Mouse (Mus musculus): Measurements from ENCODE around the gene Ikbke.
A peak's percentile ranks its signal among the peaks of the same experiment; 100 is the strongest.

The Ikbke gene

GRCm38 (mm10) chr1:131238931-131239381 is 40.5 kb downstream of the Ikbke start:
- peak; percentile 74 for DNase-seq (ENCODE audit: low spot score)

DNA sequence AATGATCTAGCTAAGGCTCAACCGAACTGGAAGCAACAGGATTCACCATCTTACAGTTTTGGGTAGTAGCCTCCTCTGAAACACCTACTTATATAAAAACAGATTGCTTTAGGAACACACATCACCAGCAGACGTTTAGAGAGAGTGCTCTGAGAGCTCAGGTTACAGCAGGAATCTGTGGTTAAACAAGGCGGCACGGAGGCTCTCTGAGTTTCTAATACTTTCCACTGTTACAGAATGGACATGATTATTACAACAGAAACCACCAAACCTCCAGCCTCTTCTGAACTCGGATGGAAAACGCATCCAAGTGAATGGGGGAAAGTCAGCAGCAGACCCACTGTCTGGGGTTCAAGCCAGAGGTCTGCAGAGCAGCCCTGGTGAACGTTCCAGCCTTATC is 43.3 kb downstream of the Ikbke start:
- DNase-seq (ENCODE audit: low spot score), result no peak

DNA sequence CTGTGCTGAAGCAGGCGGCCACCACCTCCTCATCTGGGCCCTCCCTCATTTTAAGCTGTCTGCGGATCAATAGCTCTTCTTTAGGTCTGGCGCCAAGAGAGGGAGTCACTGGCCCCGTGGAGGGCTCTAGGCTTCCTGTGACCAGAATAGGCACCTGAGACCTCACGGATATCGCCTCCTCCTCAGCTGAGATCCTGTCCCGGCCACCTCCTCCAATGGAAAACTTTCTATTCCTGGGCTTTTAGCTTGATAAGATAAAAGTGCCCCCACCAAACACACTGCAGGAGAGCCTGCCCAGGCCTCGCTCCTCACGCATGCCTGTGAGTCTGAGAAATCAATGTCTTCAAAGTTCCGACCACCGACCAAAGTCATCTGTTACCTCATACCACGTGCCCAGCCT is 45.9 kb downstream of the Ikbke start:
- DNase-seq (ENCODE audit: low spot score), result no peak

DNA sequence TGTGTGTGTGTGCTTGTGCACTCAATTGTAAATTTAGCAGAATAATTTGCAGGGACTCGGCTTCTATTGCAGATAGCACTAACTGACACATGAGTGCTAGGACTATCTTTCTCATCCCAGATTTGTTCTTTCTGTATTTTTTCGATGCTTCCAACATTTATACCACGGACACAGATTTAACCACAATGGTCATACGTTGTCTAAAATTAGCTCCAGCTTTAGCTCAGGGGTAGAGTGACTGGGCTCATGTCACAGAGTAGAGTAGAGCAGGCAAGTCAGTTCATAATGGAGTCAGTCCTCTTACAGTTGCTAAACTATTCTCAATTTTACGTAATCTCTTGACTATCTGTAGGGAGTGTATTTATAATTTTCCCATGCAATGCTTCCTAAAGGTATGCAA is 50.7 kb downstream of the Ikbke start:
- no peak for DNase-seq (ENCODE audit: low spot score)

GRCm38 (mm10) chr1:131228225-131228624 is 51.2 kb downstream of the Ikbke start:
- DNase-seq (ENCODE audit: low spot score), result no peak

- no peak for DNase-seq (ENCODE audit: low spot score)
Observed at GRCm38 (mm10) chr1:131224848-131225471, 54.4 kb downstream of the Ikbke start.

DNA sequence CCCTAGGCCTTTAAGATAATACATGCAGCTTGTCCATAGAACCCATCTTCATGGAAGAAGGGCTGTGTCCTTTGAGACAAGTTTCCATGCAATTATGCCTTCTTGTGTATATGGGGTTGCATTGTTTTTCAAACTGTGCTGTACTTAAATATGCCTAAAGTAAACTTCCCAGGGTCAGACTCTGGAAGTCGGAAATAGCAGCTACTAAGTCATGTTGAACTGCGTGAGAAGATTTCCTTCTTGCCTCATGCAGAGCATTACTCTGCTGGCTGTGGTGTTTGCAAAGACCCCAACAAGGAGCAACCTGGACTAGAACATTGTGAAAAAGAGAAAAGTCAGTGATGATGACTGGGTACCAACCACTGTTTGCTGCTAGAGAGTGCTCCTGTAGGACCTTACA is 56.1 kb downstream of the Ikbke start:
- no peak for DNase-seq (ENCODE audit: low spot score)

- no peak for DNase-seq (ENCODE audit: low spot score)
Observed at GRCm38 (mm10) chr1:131221822-131222590, 57.4 kb downstream of the Ikbke start.

DNA sequence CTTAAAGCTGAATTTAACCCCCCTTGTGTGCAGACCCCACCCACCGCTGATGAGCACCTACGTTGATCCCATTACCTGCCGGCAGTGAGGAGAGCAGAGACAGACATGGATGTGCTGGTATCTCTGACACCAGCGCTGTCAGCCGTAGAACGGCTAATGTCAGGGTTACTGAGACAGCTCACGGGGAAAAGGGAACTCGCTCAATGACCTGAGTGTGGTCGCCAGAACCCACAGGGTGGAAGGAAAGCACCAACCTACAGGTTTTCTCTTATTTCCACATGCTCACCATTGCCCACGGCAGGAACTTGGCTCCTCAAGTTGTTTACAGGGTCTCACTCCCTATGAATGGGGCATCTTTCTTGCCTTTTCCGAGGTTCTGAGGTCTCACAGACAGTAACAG is 60.5 kb downstream of the Ikbke start:
- no peak for DNase-seq (ENCODE audit: low spot score)

DNA sequence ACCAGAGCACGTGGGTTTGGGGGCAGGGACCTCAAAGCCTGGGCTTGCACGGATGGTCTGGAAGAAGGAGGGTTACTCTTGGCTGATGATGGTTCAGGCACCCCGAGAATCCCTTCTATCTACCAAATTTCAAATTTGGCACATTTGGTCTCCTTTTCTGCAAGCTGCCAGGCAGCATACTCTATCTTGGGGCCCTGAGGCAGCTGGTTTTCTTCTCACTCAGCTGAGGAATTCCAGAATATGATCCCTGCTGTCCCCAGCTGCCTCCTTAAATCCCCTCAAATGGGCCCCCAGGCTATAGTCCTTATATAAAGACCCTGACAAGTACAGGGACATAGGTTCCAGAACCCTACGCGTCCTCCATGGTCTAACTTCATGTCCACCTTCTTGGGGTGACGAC is 66.0 kb downstream of the Ikbke start:
- DNase-seq (ENCODE audit: low spot score), result no peak

GRCm38 (mm10) chr1:131212956-131213355 is 66.5 kb downstream of the Ikbke start:
- DNase-seq (ENCODE audit: low spot score), result no peak

- no peak for DNase-seq (ENCODE audit: low spot score)
Observed at GRCm38 (mm10) chr1:131211655-131212054, 67.8 kb downstream of the Ikbke start.

DNA sequence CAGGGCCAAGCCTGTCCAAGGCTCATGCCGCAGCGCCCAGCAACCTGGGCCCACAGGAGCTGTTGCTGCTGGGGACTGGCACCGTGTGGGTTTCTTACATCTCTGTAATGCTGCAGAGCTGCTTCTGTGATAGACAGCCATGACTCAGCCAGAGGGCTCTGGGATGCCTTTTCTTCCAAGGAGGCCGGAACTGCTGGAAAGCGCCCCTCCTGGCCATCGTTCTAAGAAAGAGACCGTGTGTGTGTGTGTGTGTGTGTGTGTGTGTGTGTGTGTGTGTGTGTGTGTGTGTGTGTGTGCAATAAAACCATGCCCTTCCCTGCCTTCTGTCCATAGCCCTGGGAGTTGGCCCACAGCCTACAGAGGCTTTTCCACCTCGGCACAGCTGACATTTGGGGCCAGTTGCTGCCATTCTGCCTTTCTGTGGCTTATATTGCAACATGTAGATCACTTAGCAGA is 69.4 kb downstream of the Ikbke start:
- no peak for DNase-seq (ENCODE audit: low spot score)

- no peak for DNase-seq (ENCODE audit: low spot score)
Observed at GRCm38 (mm10) chr1:131208800-131209199, 70.6 kb downstream of the Ikbke start.

GRCm38 (mm10) chr1:131208081-131208480 is 71.3 kb downstream of the Ikbke start:
- no peak for DNase-seq (ENCODE audit: low spot score)

DNA sequence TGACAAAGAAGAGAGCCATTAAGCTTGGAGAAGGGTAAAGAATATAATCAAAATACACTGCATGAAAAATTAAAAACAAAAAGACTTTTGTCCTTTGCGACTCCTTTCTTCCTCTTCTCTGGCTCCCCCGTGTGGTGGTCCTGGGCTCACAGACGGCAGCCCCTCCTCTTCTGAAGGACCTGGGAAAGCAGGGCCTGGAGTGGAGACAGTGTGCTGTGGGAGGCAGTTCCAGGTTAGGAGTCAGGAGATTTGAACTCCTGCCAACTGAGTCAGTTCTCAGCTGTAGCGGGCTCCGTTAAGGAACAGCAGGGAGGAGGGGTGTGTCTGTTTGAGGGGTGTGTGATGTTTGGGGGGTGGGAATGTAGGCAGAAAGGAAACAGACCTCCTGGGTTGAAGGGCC is 71.9 kb downstream of the Ikbke start:
- DNase-seq (ENCODE audit: low spot score), result peak; percentile 61

- DNase-seq (ENCODE audit: low spot score), result no peak
Observed at GRCm38 (mm10) chr1:131206342-131206741, 73.1 kb downstream of the Ikbke start.

GRCm38 (mm10) chr1:131204461-131204860 is 74.9 kb downstream of the Ikbke start:
- DNase-seq (ENCODE audit: low spot score), result no peak

Data from lung, postnatal 25 days (tissue).